Mouse (Mus musculus) forebrain, embryonic 16.5 days (tissue): ENCODE results near the gene Ndufa8. TPM values are rescaled to one million over a fixed set of nuclear protein-coding genes. Genes with fewer than 3 reads are reported as not detected.

Source experiments
- ATAC-seq: fragments of 200-750 bp; cut with Nextera tagmentation; 2 replicates; pipeline ENCODE4 v1.8.0; 2017; ENCODE audit warnings: mild to moderate bottlenecking, moderate library complexity
- H3K27ac ChIP-seq: fragments of 300-500 bp; sonication (generic); 2 replicates; pipeline ENCODE4 v1.5.1; 2014; ENCODE audit warnings: low read length, control low read depth
- H3K27me3 ChIP-seq: fragments of 300-500 bp; sonication (generic); replicated peaks from 2 replicates; pipeline ENCODE4 v1.6.1; 2014; ENCODE audit warnings: low read length; ENCODE audit not compliant: control insufficient read depth, insufficient read depth
- H3K36me3 ChIP-seq: fragments of 300-500 bp; sonication (generic); 2 replicates; pipeline ENCODE4 v1.6.1; 2014; ENCODE audit not compliant: control insufficient read depth, insufficient read depth
- H3K4me1 ChIP-seq: fragments of 300-500 bp; sonication (generic); replicated peaks from 2 replicates; pipeline ENCODE4 v1.6.1; 2014; ENCODE audit warnings: low read length; ENCODE audit not compliant: control insufficient read depth, insufficient read depth
- H3K4me2 ChIP-seq: fragments of 300-500 bp; sonication (generic); 2 replicates; pipeline ENCODE4 v1.6.1; 2014; ENCODE audit warnings: mild to moderate bottlenecking, low read length, control low read depth
- H3K4me3 ChIP-seq: fragments of 300-500 bp; sonication (generic); replicated peaks from 2 replicates; pipeline ENCODE4 v1.5.1; 2014; ENCODE audit warnings: mild to moderate bottlenecking, low read length, control low read depth
- H3K9ac ChIP-seq: fragments of 300-500 bp; sonication (generic); replicated peaks from 2 replicates; pipeline ENCODE4 v1.6.1; 2014; ENCODE audit warnings: low read depth, low read length, control low read depth
- H3K9me3 ChIP-seq: fragments of 300-500 bp; sonication (generic); 2 replicates; pipeline ENCODE4 v1.6.1; 2016; ENCODE audit warnings: low read length; ENCODE audit not compliant: control insufficient read depth
- WGBS: fragments of 180-500 bp; shearing (Covaris S2); extraction: QIAGEN DNeasy Blood & Tissue Kit; methylation state at CpG from one replicate; pipeline ENCODE4 v1.1.7; 2014; 5-methylcytosine and 5-hydroxymethylcytosine counted together
- polyA plus RNA-seq: library from polyadenylated mRNA; unstranded; fragments of >200 nt; fragmentation: Nextera tagmentation; extraction: Ambion mirVana; gene quantifications from 2 replicates; pipeline ENCODE4 v1.2.1, GENCODE M21; 2015

Ndufa8 gene
- polyA plus RNA-seq: 240 and 273 TPM in 2 replicates

- H3K4me3 ChIP-seq: peak within 1 kb of the TSS; percentile 82
- H3K4me2 ChIP-seq: peak within 1 kb of the TSS; percentile 85
- H3K27ac ChIP-seq: no peak within 1 kb of the TSS
- H3K27me3 ChIP-seq: no peaks in the 10 kb centered on the region
- H3K36me3 ChIP-seq: no peaks in the 10 kb centered on the region
- peaks cover 17% of the 10 kb centered on the region for H3K4me1 ChIP-seq
- WGBS: 1% methylated on average over 44 of the region's 44 CpGs
- H3K9me3 ChIP-seq: no peaks in the 10 kb centered on the region
- H3K9ac ChIP-seq: peak within 1 kb of the TSS; percentile 83
- ATAC-seq: peak; percentile 97
Observed at GRCm38 (mm10) chr2:36048748-36049566, at the start of gene Ndufa8, which contains the start of gene Morn5. Gene Ndufa8 (minus strand): TSS chr2:36049406. Gene Morn5 (plus strand): TSS chr2:36049458.

GRCm38 (mm10) chr2:36098021-36098420 lies 48.8 kb upstream of the Ndufa8 start:
- peak overlapping the region; percentile 57 for H3K4me2 ChIP-seq
- 2% methylated on average over 5 of the region's 5 CpGs for WGBS
- peak overlapping the region; percentile 22 for H3K4me3 ChIP-seq
- H3K9ac ChIP-seq: peak overlapping the region; percentile 5; the same call in 1 of the 2 replicates
- peaks cover 88% of the 10 kb centered on the region for H3K27me3 ChIP-seq
- no peaks in the 10 kb centered on the region for H3K9me3 ChIP-seq
- ATAC-seq: no peak
- H3K27ac ChIP-seq: no peak overlapping the region
- H3K4me1 ChIP-seq: peaks cover 14% of the 10 kb centered on the region
- no peaks in the 10 kb centered on the region for H3K36me3 ChIP-seq

- peaks cover 6% of the 10 kb centered on the region; the same call in 1 of the 2 replicates for H3K4me1 ChIP-seq
- WGBS: 2% methylated on average over 18 of the region's 18 CpGs
- H3K9me3 ChIP-seq: no peaks in the 10 kb centered on the region
- H3K4me3 ChIP-seq: peak overlapping the region; percentile 22
- H3K9ac ChIP-seq: peak overlapping the region; percentile 5; the same call in 1 of the 2 replicates
- ATAC-seq: no peak
- no peaks in the 10 kb centered on the region for H3K36me3 ChIP-seq
- H3K4me2 ChIP-seq: peak overlapping the region; percentile 57
- no peak overlapping the region for H3K27ac ChIP-seq
- H3K27me3 ChIP-seq: peaks cover 88% of the 10 kb centered on the region
Observed at GRCm38 (mm10) chr2:36097129-36097815, 48.1 kb upstream of the Ndufa8 start.

- H3K9ac ChIP-seq: 0 out of 2 replicates have a peak overlapping the region, but pooled peaks have one; percentile 3
- peaks cover 18% of the 10 kb centered on the region for H3K4me1 ChIP-seq
- peaks cover 89% of the 10 kb centered on the region for H3K27me3 ChIP-seq
- no peaks in the 10 kb centered on the region for H3K9me3 ChIP-seq
- H3K36me3 ChIP-seq: no peaks in the 10 kb centered on the region
- H3K4me2 ChIP-seq: peak overlapping the region; percentile 27
- peak overlapping the region; percentile 18 for H3K4me3 ChIP-seq
- ATAC-seq: no peak
- 6% methylated on average over 31 of the region's 31 CpGs for whole genome bisulfite sequencing
- no peak overlapping the region; the same call in 1 of the 2 replicates for H3K27ac ChIP-seq
Observed at GRCm38 (mm10) chr2:36093914-36094475, 44.8 kb upstream of the Ndufa8 start.

GRCm38 (mm10) chr2:36093301-36093700 lies 44.1 kb upstream of the Ndufa8 start:
- Histone ChIP-seq H3K4me2 (no peak overlapping the region), H3K27ac (no peak overlapping the region; the same call in 1 of the 2 replicates), H3K9me3 (no peaks in the 10 kb centered on the region), H3K9ac (no peak overlapping the region), H3K4me1 (peaks cover 18% of the 10 kb centered on the region), H3K36me3 (no peaks in the 10 kb centered on the region), H3K27me3 (peaks cover 83% of the 10 kb centered on the region), H3K4me3 (no peak overlapping the region)
- no peak for ATAC-seq
- WGBS: 13% methylated on average over 7 of the region's 7 CpGs

- Histone ChIP-seq H3K27ac (no peak overlapping the region), H3K9ac (no peak overlapping the region), H3K4me1 (peaks cover 18% of the 10 kb centered on the region), H3K9me3 (no peaks in the 10 kb centered on the region), H3K27me3 (peaks cover 77% of the 10 kb centered on the region), H3K36me3 (no peaks in the 10 kb centered on the region), H3K4me3 (no peak overlapping the region), H3K4me2 (no peak overlapping the region)
- no peak for ATAC-seq
- WGBS: 5% methylated on average over 4 of the region's 4 CpGs
Observed at GRCm38 (mm10) chr2:36092748-36093147, 43.5 kb upstream of the Ndufa8 start.

GRCm38 (mm10) chr2:36090853-36091741 lies 41.9 kb upstream of the Ndufa8 start:
- ATAC-seq: peak; percentile 74
- H3K27ac ChIP-seq: peak overlapping the region; percentile 34; the same call in 1 of the 2 replicates
- peaks cover 18% of the 10 kb centered on the region for H3K4me1 ChIP-seq
- H3K9ac ChIP-seq: peak overlapping the region; percentile 19; the same call in 1 of the 2 replicates
- WGBS: 1% methylated on average over 70 of the region's 70 CpGs
- H3K9me3 ChIP-seq: no peaks in the 10 kb centered on the region
- H3K27me3 ChIP-seq: peaks cover 66% of the 10 kb centered on the region
- H3K4me2 ChIP-seq: peak overlapping the region; percentile 59
- H3K36me3 ChIP-seq: no peaks in the 10 kb centered on the region
- H3K4me3 ChIP-seq: peak overlapping the region; percentile 38

- Histone ChIP-seq H3K4me3 (peak overlapping the region; percentile 12; the same call in 1 of the 2 replicates), H3K27me3 (peaks cover 50% of the 10 kb centered on the region), H3K9me3 (no peaks in the 10 kb centered on the region), H3K4me1 (peaks cover 18% of the 10 kb centered on the region), H3K27ac (0 out of 2 replicates have a peak overlapping the region, but pooled peaks have one; percentile 48), H3K36me3 (no peaks in the 10 kb centered on the region), H3K9ac (no peak overlapping the region), H3K4me2 (peak overlapping the region; percentile 18; the same call in 1 of the 2 replicates)
- no peak for ATAC-seq
- WGBS: 12% methylated on average over 3 of the region's 3 CpGs
Observed at GRCm38 (mm10) chr2:36089190-36089589, 40.0 kb upstream of the Ndufa8 start.
